Mouse (Mus musculus) natural killer cell, adult 2 months (primary cell): ENCODE results near the gene Gpr26.

ENCODE experiments used
- DNase-seq, 2 experiments: peaks; one replicate each; pipeline ENCODE4 v3.0.0; 2022; ENCODE audit warnings: low spot score in 2 of 2

The Gpr26 gene

DNA sequence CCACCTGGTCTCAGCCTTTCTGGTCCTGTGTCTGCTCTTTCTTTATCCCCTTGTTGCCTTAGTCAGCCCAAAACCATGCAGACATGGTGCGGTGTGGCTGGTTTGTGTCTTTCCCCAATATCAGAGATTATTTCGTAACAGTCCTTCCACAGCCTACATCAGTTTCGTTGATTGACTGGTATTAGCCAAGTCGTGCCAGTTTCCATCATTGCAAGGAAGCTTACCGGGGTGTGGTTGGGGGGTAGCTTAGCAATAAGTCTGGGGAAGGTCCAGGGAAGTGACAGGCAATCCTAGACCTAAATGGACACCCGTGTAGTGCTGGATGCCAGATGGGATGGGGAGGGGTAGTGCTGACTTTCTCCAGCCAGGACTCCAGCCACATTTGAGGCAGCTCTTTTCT, 59.3 kb downstream of the Gpr26 start:
- DNase-seq = no peak

DNA sequence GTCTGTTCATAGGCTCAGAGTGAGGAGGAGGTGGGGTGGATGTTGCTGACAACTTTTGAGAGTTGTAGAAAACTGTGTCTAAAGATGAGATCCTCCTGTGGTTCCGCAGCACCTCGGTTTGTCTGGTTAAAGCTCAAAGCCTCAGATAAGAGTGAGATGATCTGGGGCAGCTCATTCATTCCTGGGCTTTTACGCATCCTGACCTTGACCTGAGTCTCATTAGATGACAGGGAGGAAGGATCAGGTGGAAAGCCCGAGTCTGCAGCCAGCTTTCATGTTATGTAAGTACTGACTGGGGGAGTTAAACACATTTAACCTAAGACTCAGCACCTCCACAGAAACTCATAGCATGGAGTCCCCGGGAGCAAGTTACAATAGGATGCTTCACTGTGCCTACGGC, 60.4 kb downstream of the Gpr26 start:
- no peak for DNase-seq

DNA sequence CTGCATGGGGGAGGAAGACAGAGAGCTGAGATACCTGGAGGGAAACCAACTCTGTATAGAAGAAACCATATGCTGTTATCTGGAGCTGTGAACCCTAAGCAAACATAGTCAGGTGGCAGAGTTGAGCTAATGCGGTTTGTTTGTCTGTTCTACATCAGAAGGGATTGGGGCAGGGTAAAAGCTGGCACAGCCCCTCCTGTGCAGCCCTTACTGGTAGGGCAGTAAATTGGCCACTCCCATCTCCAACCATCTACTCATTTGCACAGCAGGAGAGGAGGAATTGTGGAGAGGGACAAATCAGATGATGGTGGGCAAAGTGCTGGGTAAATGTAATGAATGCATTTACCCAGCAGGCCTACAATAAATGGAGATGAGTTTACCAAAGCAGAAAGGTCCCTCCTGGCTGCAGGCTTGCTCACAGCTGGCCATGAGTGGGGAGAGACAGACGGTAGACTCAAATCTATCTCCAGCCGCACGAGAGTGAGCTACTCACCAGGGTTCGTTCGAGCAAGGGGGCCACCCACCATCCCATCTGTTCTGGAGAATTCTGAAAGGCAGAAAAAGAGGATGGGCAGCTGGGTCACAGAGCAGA, 65.8 kb downstream of the Gpr26 start:
- DNase-seq = no peak
